Mouse (Mus musculus) lung, adult 2 months (tissue): Measurements from ENCODE around the gene Gm28635.
A peak's percentile ranks its signal among the peaks of the same experiment; 100 is the strongest.

Experiments used
- CTCF ChIP-seq: fragments of 200-500 bp; IDR thresholded peaks from 2 replicates; pipeline ENCODE4 v1.5.1; 2011; ENCODE audit warnings: mild to moderate bottlenecking, low read length, control low read depth; ENCODE audit not compliant: insufficient read depth
- POLR2A ChIP-seq: fragments of 200-500 bp; IDR thresholded peaks from 2 replicates; pipeline ENCODE4 v1.6.1; 2011; ENCODE audit warnings: low read depth, mild to moderate bottlenecking, control low read depth, low read length, borderline replicate concordance; ENCODE audit errors: extremely low read depth

- TF ChIP-seq CTCF (0 out of 2 replicates have a peak, but pooled peaks have one; percentile 19), POLR2A (no peak)
These were observed 120.8 kb downstream of the Gm28635 start for GRCm38 (mm10) chr2:84556888-84557514.
